Mouse (Mus musculus) brain, embryonic 14.5 days (tissue): ENCODE results near the gene Frem2.

Source experiments
- CTCF ChIP-seq: fragments of 200-500 bp; IDR thresholded peaks from 2 replicates; pipeline ENCODE4 v1.5.1; 2012; ENCODE audit warnings: inconsistent platforms, mild to moderate bottlenecking, moderate library complexity, borderline replicate concordance; ENCODE audit not compliant: insufficient read depth, insufficient read length; ENCODE audit errors: extremely low read depth
- POLR2A ChIP-seq: fragments of 200-500 bp; IDR thresholded peaks from 2 replicates; pipeline ENCODE4 v1.6.1; 2012; ENCODE audit warnings: mild to moderate bottlenecking, inconsistent platforms, borderline replicate concordance; ENCODE audit not compliant: poor library complexity, insufficient read depth, insufficient read length, severe bottlenecking; ENCODE audit errors: extremely low read depth

- no peak for TF ChIP-seq CTCF
- TF ChIP-seq POLR2A, result no peak
These were observed 76.4 kb downstream of the Frem2 start for GRCm38 (mm10) chr3:53580596-53581254.
